Mouse (Mus musculus): Measurements from ENCODE around the gene Slfn4. TPM values are rescaled to one million over a fixed set of nuclear protein-coding genes. Genes with fewer than 3 reads are reported as not detected.
"Not testable (repeated sequence)": the region's sequence is repeated elsewhere in the genome, so short reads cannot be mapped to it uniquely, and the experiment has no call there.

Gene Slfn4
- 0.24 TPM in 1 of 2 replicates, not detected in the other for total RNA-seq (2021)
- long read RNA-seq, result 0 reads

DNA sequence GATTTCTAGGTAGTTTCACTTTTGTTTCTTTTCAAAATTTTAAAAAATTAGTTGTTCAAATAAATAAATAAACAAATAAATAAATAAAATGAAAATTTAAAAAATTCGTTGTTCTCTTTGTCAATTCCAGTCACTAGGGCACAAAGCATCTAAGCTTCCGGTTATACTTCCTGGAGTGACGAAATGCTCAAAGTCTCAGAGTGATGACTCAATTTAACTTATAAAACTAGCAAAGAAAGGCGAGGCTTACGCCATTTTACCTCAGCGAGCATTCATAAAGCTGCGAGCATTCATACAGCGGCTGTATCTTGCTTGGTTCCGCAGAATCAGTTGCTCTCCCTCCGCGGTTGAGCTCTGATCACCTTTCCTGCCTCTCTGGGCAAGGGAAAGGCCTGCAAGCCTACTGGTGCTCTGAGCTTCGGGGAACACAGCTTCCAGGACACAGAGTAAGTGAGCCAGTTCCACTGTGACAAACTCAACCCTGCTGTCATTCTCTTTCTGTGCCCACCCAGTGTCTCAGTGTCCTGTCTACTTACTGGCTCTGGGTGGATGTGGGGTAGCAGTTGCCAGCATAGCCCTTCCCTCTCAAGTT lies at the start of gene Slfn4:
TSS of gene Slfn4 (plus strand) at position 239 of the 592 bp plus-strand sequence.
- DNase-seq, result no peak

DNA sequence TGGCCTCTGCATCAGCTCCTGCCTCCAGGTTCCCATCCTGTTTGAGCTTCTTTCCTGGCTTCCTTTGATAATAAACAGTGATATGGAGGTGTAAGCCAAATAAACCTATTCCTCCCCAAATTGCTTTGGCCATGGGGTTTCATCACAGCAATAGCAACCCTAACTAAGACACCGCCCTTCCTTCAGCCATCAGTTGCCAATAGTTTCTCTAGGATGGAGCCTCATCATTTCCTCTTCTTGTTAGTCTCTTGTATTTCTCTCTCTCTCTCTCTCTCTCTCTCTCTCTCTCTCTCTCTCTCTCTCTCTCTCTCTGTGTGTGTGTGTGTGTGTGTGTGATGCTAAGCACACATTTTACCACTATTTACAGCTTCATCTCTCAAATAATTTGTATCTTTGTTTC lies 49.4 kb upstream of the Slfn4 start:
- not testable (repeated sequence) for DNase-seq

DNA sequence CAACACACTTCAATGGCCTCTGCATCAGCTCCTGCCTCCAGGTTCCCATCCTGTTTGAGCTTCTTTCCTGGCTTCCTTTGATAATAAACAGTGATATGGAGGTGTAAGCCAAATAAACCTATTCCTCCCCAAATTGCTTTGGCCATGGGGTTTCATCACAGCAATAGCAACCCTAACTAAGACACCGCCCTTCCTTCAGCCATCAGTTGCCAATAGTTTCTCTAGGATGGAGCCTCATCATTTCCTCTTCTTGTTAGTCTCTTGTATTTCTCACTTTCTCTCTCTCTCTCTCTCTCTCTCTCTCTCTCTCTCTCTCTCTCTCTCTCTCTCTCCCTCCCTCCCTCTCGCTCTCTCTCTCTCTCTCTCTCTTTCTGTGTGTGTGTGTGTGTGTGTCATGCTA lies 37.7 kb upstream of the Slfn4 start:
- DNase-seq, result not testable (repeated sequence)

DNA sequence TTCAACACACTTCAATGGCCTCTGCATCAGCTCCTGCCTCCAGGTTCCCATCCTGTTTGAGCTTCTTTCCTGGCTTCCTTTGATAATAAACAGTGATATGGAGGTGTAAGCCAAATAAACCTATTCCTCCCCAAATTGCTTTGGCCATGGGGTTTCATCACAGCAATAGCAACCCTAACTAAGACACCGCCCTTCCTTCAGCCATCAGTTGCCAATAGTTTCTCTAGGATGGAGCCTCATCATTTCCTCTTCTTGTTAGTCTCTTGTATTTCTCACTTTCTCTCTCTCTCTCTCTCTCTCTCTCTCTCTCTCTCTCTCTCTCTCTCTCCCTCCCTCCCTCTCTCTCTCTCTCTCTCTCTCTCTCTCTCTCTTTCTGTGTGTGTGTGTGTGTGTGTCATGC lies 26.0 kb upstream of the Slfn4 start:
- DNase-seq, result not testable (repeated sequence)

DNA sequence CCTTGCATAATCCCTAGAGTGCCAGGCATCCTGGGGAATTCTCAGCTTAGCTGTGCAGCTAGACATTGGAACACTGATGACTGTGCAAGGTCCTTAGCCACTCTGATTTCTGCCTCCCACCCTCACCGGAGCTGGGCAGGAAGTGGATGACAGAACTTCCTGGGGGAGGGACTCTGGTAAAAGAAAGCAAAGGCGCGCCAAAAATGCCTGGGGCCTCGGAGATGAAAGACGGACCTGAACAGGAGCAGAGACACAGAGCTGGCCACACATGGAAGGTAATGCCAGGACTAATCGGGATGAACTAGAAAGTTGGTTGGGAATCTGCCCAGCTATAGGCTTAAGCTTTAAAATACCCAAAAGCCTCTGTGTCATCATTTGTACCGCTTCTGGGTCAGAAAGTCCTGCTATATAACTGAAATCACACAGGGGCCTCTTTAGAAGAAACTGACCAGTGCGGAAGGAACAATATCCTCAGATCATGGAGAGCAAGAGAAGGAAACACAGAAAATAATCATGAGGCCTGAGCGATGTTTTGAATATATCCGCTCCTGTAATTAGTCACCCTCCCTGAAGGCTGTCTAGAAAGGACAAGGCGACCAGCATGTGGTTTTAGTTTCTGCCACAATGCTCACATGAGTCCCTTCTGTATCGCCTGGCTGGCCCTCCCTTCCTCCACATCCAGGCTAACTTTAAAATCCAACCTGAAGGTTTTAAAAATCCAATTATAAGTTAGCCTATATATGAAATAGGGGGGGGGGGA lies 16.3 kb downstream of the Slfn4 start, which contains the start of gene Slfn3:
TSS of gene Slfn3 (plus strand) at position 197 of the 760 bp plus-strand sequence.
- DNase-seq, result peak; percentile 21

DNA sequence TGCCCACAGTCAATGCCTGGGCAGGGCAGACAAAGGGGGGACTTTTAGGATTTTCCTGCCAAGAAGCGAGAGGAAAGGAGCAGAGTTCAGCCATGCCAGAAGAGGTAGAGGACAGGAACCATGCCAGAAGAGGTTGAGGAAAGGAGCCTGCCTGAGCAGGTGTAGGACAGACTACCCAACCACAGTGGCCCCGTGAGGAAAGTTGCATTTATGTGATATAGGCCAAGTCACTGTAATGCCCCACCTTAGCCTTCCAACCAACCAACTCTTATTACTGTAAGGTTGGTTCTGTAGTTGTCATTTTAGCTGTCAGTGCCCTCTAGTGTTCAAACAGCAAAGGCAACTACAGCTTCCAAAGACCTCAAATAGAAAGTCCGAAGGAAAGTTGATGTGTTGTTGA lies 17.0 kb downstream of the Slfn4 start:
- DNase-seq, result no peak

DNA sequence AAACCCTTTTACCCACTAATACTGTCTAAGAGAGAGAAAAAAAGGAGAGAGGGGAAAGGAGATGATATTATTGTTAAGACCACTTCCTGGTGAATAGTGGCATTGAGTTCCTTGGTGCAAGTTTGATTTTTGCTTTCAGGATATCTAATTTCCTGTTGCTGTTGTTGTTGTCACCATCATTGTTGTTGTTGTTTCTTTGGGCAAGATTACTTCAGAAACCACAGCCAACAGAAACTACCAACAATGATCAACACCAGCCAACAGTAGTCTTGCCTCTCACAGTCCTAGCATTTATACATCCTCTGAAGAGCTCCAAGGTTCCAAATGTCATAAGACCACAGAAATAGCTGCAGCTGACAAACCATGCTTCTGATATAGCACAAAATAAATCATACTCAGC lies 30.0 kb downstream of the Slfn4 start:
- no peak for DNase-seq

DNA sequence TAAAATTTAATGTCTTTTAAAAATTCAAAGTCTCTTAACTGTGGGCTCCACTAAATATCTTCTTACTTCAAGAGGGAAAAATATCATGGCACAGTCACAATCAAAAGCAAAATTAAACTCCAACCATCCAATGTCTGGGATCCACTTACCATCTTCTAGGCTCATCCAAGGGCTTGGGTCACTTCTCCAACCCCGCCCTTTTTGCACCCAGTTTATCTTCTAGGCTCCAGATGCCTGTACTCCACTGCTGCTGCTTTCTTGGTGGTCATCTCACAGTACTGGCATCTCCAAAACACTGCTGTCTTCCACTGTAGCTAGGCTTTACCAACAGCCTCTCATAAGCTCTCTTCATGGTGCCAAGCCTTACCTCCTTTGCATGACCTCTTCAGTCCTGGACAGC lies 41.1 kb downstream of the Slfn4 start:
- no peak for DNase-seq

DNA sequence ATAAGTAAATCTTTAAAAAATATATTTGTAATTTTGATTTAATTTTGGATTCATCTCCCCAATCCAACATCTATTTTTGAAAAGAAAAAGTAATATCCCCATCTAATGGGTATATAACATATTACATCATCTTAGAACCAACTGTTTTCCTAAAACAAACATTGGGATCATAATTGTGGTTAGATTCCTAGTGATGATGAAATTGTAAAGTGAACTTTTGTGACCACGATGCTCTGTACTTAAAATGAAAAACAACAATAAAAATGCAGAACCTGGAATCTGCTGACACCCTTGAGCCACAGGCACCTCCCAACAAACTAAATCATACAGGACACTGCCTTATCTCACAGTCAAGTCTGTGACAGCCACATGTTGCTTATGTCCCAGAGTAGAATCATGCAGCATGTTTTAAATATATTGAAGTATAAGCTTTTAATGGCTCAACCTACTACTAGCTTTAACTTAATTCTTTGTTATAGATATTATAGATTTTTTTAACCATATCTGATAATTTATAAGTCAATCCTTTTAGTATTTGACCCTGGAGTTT lies 46.4 kb downstream of the Slfn4 start:
- DNase-seq, result no peak

DNA sequence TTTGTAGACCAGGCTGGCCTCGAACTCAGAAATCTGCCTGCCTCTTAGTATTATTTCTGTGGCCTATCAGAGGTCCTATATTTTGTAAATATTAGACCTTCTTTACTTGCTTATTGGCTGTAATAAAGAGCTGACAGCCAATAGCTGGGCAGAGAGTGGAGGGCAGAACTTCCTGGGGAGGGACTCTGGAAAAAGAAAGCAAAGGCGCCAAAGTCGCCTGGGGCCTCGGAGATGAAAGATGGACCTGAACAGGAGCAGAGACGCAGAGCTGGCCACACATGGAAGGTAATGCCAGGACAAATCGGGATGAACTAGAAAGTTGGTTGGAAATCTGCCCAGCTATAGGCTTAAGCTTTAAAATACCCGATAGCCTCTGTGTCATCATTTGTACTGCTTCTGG lies 48.4 kb downstream of the Slfn4 start:
- no peak for DNase-seq

DNA sequence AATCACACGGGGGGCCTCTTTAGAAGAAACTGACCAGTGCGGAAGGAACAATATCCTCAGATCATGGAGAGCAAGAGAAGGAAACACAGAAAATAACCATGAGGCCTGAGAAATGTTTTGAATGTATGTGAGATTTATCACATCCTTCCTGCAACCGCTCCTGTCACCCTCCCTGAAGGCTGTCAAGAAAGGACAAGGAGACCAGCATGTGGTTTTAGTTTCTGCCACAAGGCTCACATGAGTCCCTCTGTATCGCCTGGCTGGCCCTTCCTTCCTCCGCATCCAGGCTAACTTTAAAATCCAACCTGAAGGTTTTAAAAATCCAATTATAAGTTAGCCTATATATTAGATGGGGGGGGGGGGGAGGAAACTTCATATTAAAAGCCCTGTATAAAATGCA lies 48.8 kb downstream of the Slfn4 start:
- DNase-seq, result not testable (repeated sequence)

DNA sequence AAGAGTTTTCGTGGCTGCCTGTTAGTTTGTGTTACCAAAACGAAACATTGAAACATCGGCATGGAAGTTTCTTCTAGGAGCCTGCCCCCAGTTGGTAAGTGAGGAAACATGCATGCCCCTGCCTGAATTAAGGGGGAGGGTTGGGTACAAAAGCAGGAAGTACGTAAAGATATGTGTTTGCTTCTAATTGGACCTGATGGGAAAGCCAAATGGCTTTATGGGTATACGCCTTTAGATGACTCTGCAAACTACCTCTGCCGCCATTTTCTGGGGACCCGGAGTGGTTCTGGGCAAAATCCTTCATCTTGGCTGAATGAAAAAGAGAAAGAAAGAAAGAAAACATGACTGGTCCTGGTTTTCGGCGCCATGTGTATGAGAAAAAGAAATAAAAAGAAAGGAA lies 49.2 kb downstream of the Slfn4 start:
- no peak for DNase-seq

DNA sequence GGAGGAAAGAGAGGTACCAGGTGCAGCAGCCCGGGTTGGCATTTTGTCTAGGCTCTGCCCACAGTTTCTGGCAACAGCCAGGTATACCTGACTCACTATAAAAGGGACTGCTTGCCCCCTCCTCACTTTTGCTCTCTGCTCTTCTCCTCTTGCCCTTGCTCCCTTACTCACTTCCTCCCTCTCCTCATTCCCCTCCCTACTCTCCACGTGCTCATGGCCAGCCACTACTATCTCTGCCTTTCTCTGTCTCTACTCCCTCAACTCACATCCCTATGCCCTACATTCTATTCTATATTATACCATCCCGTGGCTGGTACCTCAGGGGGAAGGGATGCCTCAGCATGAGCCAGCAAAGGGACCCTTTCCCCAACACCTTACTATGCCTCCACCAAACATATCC lies 49.8 kb downstream of the Slfn4 start:
- no peak for DNase-seq

DNA sequence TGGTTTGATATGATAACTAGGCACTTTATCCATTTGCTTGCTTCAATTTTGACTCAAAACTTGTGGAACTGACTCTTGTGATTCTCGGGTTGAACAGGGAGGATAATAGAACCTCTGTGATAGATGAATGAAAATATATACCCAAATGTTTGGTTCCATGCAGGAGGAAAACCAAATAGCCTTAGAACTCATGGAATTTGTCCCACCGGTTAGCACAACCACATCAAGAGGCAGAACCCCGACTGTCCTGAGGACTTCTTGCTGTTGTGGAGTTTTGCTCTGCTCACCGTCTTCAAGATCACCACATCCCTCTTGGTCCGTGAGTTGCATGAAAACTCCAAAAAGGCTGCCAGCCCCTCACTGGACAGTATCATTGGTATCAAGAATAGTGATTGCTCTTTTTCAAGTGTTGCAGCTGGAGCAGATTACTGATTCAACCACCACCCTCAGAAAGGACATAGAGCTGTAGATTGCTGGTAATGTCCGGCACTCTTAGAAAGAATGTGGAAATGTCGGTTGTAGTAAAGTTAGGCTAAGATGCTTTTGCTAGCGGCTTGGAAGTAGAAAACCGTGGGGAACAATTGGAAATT lies 50.5 kb downstream of the Slfn4 start:
- DNase-seq, result no peak

DNA sequence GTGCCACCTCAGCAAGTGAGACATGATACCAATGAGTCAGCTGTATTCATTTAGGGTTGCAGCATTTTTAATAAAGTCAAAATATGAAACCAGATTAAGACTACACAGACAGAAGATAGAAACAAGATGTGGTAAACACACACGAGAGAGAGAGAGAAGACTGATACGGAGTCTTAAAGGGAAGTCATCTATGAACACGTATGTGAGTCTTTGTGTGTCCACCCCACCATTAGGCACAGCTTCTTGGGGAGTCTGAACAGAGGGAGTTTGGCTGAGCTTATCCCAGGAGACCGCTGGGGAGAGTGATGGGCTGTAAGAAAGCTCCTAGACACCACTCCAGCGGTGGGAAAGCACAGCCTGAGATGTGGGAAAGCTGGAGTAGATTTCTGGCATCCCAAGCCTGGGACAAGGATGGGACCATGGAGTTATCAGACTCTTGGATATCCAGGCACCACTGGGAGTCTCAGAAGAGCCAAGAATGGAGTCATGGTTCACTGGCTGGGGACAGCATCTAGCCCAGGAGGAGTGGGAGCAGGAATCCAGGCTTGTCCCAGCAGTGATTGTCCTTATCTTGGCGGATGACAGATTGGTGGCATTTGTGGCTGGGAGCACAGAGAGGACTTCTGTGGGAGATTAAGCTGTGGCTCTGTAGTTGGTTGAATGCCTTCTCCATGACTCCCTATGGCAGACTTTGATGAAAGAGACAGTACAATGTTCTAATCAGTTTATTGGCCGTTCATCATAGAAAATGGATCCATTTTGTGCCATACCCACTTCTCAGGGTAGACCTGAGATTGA lies 53.1 kb downstream of the Slfn4 start:
- DNase-seq, result no peak

DNA sequence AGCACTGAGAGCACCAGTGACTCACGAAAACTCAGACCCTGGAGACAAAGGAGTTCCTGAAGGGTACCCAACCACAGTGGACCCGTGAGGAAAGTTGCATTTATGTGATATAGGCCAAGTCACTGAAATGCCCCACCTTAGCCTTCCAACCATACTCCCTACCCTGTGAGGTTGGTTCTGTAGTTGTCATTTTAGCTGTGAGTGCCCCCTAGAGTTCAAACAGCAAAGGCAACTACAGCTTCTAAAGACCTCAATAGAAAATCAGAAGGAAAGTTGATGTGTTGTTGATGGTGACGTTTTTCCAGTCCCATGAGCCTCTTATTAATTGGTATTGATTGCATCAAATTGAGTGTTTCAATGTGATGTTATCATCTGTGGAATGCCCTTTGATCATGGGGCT lies 56.0 kb downstream of the Slfn4 start:
- no peak for DNase-seq

DNA sequence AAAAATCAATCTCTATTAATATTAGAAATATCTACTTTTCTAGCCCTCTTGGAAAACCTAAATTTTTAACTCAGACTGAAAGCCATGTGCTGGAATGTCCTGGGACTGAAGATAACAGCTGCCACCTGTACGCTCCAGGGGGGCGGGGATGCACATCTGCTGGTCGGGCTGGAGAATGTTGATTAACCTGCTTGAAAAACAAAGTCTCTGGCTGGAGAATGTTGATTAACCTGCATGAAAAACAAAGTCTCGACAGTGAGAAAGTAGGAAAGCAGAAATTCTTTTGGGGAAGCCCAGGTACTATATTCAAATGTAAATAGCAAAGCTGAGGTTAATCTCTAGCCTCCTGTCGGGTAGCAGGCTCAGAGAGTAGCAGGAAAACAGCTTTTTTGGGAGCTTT lies 58.6 kb downstream of the Slfn4 start:
- not testable (repeated sequence) for DNase-seq

DNA sequence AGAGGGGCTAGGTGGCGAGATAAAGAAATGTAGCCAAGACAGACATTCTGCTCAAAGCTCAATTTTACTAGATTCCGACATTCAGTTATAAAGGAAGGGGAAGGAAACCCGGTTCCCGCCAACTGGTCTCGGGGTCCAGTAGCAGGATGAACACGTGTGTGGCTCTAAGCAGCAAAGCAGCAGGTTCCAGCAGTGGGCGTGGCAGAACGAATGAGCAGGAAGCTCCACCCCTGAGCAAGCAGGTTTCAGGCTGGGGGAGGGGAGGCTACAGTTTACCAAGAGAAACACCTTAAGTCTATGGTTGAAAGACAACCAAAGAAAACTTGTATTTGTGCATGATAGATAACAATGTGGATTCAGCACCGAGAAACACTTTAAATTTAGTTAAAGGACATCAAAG lies 62.4 kb downstream of the Slfn4 start:
- not testable (repeated sequence) for DNase-seq

DNA sequence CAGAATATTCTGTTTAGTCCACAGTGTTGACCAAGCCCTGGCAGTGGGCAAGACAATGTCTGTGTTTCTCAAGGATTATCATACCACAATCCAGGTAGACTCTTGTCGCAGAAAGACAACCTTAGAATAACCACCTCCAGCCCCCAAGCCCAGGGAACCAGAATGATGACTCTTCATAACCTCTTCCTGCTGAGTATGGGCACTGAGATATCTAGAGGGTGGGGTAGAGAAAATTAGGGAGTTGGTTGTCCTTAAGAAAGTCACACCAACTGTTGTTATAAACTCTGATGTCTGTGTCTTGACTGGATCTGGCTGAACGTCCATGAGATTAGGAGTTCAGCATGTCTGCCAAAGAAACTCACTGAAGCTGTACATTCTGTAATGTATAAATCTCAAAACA lies 63.4 kb downstream of the Slfn4 start:
- no peak for DNase-seq

DNA sequence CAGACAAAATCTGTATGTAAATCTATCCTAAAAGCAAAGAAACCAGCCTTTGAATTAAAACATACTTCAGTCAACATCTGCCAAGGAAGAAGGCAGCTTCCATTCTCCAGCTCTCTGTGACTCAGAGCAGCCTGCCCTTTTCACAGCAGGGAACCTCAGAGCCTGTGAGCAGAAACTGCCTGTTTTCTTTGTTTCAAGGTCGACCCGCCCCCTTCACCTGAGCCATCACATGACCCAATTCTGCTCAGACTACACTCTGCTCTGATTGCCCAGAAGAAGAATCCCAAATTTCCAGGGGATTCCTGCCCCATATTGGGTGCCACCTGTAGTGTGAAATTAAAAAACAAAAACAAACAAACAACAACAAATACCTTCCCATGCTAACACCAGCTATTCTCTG lies 64.8 kb downstream of the Slfn4 start:
- no peak for DNase-seq

All from adrenal gland, postnatal 25 days (tissue).